21 mouse cellular contexts compared by ENCODE assay signal in the genomic region with DNA sequence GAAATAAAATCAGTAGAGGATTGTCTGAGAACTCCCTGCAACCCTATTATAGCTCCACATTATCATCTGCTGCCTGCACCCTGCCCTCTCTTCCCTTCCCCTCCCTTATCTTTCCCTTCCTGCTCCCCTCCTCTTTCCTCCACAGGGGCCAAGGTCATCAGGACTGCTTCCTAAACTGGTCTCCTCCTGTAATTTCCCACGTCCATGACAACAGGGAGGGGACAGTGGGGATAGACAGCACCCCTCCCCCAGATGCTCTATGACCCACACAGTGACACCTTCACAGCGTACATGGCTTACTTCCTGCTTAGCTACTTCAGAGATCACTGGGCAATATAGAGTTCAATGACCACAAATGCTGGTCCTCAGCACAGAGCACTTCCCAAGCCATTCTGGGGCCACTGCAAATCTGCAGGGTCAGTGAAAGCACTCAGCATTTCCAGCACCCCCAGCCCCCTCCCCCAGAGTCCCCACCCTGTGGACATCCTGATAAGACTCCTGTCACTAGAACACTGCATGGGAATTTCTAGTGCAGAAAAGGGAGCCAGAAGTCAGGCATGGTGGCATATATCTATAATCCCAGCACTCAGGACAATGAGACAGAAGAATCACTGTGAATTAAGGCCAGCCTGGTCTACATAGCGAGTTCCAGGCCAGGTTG. TPM values are rescaled to one million over a fixed set of nuclear protein-coding genes. Genes with fewer than 3 reads are reported as not detected.
DNase-seq lines count a peak whose midpoint lies in the region; ATAC-seq lines count a peak whose summit lies in the region.
"Had no signal": no experiment of that assay in that cellular context is flagged by ENCODE, and none has a peak within 500 bp of the region (broad histone marks: within the 10 kb centered on the region; RNA-seq: fewer than 3 reads in every experiment).

No protein-coding gene starts in this region.

- H3K27ac ChIP-seq in heart, embryonic 13.5 days (replicated peaks): peak overlapping the region; percentile 65
- H3K27ac ChIP-seq in liver, embryonic 13.5 days: no peak overlapping the region
- H3K27ac ChIP-seq: forebrain, embryonic 10.5 days; hindbrain, embryonic 13.5 days had no signal

- no peak overlapping the region for H3K4me3 ChIP-seq in heart, embryonic 13.5 days
- H3K4me3 ChIP-seq in megakaryocyte, embryonic 14.5 days (replicated peaks): peak overlapping the region; percentile 64
- H3K4me3 ChIP-seq in liver, embryonic 13.5 days (replicated peaks): no peak overlapping the region
- H3K4me3 ChIP-seq: forebrain, embryonic 10.5 days; hindbrain, embryonic 13.5 days had no signal

- H3K36me3 ChIP-seq in heart, embryonic 13.5 days: no peaks in the 10 kb centered on the region
- H3K36me3 ChIP-seq in megakaryocyte, embryonic 14.5 days (replicated peaks; ENCODE audit: low read length): no peaks in the 10 kb centered on the region
- H3K36me3 ChIP-seq in liver, embryonic 13.5 days: no peaks in the 10 kb centered on the region
- H3K36me3 ChIP-seq: forebrain, embryonic 10.5 days; hindbrain, embryonic 13.5 days had no signal

- ATAC-seq in heart, embryonic 13.5 days (ENCODE audit: extremely low read depth, insufficient number of reproducible peaks, low FRiP score, low TSS enrichment): 0 out of 2 replicates have a peak, but pooled peaks have one; percentile 42
- ATAC-seq in megakaryocyte, adult 5-6 weeks (ENCODE audit: poor library complexity, severe bottlenecking): no peak
- peak; percentile 73 for ATAC-seq in liver, embryonic 13.5 days (ENCODE audit: low read depth)

- intact Hi-C loops in heart, postnatal 25 days (cut with DNase I): no loop called here

- no peak for DNase-seq in heart, postnatal 25 days (ENCODE audit: low spot score)
- DNase-seq in liver, embryonic 13.5 days: no peak
- peak; percentile 32 for DNase-seq in yolk sac, embryonic 10.5 days (ENCODE audit: low spot score)
- no peak for DNase-seq in spleen, postnatal 4 days (ENCODE audit: low spot score in 2 of 2)
- DNase-seq in thymus, adult 18-20 months: no peak
- DNase-seq: cerebellum, adult 11-12 months; gastrocnemius, postnatal 25 days; kidney, adult 8-10 months; layer of hippocampus, adult 9-11 months; lung, adult 2 months; lung, postnatal 4 days; midbrain, embryonic 14.5 days; thymus, postnatal 14 days had no signal

- WGBS in heart, embryonic 13.5 days: 32% methylated on average over 3 of the region's 3 CpGs
- 28% methylated on average over 3 of the region's 3 CpGs for WGBS in liver, embryonic 13.5 days (ENCODE audit: insufficient replicate concordance)

- H3K27me3 ChIP-seq in heart, embryonic 13.5 days (replicated peaks): peaks cover 12% of the 10 kb centered on the region; the same call in 1 of the 2 replicates
- H3K27me3 ChIP-seq in megakaryocyte, embryonic 14.5 days (replicated peaks): peaks cover 38% of the 10 kb centered on the region
- H3K27me3 ChIP-seq in liver, embryonic 13.5 days: peaks cover 6% of the 10 kb centered on the region

- peaks cover 12% of the 10 kb centered on the region; the same call in 1 of the 2 replicates for H3K4me1 ChIP-seq in heart, embryonic 13.5 days
- peaks cover 34% of the 10 kb centered on the region for H3K4me1 ChIP-seq in megakaryocyte, embryonic 14.5 days
- H3K4me1 ChIP-seq in liver, embryonic 13.5 days (replicated peaks): peaks cover 14% of the 10 kb centered on the region
- H3K4me1 ChIP-seq: forebrain, embryonic 10.5 days; hindbrain, embryonic 13.5 days had no signal

- no peak overlapping the region for H3K4me2 ChIP-seq in heart, embryonic 13.5 days
- no peak overlapping the region for H3K4me2 ChIP-seq in liver, embryonic 13.5 days
- H3K4me2 ChIP-seq: hindbrain, embryonic 13.5 days had no signal

- no peak overlapping the region for H3K9ac ChIP-seq in heart, embryonic 13.5 days
- H3K9ac ChIP-seq in liver, embryonic 13.5 days: 0 out of 2 replicates have a peak overlapping the region, but pooled peaks have one; percentile 9
- H3K9ac ChIP-seq: hindbrain, embryonic 13.5 days had no signal

- H3K9me3 ChIP-seq in heart, embryonic 13.5 days: no peaks in the 10 kb centered on the region
- H3K9me3 ChIP-seq in megakaryocyte, embryonic 14.5 days: no peaks in the 10 kb centered on the region
- no peaks in the 10 kb centered on the region for H3K9me3 ChIP-seq in liver, embryonic 13.5 days (replicated peaks)
- H3K9me3 ChIP-seq: forebrain, embryonic 10.5 days; hindbrain, embryonic 13.5 days had no signal

RNA-seq across cellular contexts. Expression of gene Ttc4, which starts 10.0 kb away (rescaled TPM):
- 51.2 and 63.5 TPM in 2 replicates for polyA plus RNA-seq in heart, embryonic 13.5 days (2015; fragmentation: Nextera tagmentation; extraction: Ambion mirVana)
- total RNA-seq in heart, postnatal 25 days (2021): 10 to 100 TPM; 17.0 to 17.3 TPM
- 4.3 and 5.9 TPM in 2 replicates for polyA plus RNA-seq in megakaryocyte, embryonic 14.5 days (2012; ENCODE audit: insufficient read depth, low replicate concordance)
- total RNA-seq in megakaryocyte, adult 5-6 weeks (2015): 18.2 and 24.0 TPM in 2 replicates
- 21.9 and 24.3 TPM in 2 replicates for total RNA-seq in megakaryocyte, adult 5-6 weeks (2017)
- 37.3 and 42.1 TPM in 2 replicates for polyA plus RNA-seq in liver, embryonic 13.5 days (2015; fragmentation: Nextera tagmentation; extraction: Ambion mirVana)

RNA-seq across cellular contexts. Expression of gene Pars2, which starts 37.9 kb away (rescaled TPM):
- polyA plus RNA-seq in heart, embryonic 13.5 days (2015; fragmentation: Nextera tagmentation; extraction: Ambion mirVana): 10.4 and 13.0 TPM in 2 replicates
- 1 to 10 TPM; 4.2 to 5.6 TPM for total RNA-seq in heart, postnatal 25 days (2021)
- 2.3 TPM in 1 of 2 replicates, not detected in the other for polyA plus RNA-seq in megakaryocyte, embryonic 14.5 days (2012; ENCODE audit: insufficient read depth, low replicate concordance)
- 3.6 and 4.1 TPM in 2 replicates for total RNA-seq in megakaryocyte, adult 5-6 weeks (2015)
- 3.6 and 5.3 TPM in 2 replicates for total RNA-seq in megakaryocyte, adult 5-6 weeks (2017)
- 5.4 and 6.7 TPM in 2 replicates for polyA plus RNA-seq in liver, embryonic 13.5 days (2015; fragmentation: Nextera tagmentation; extraction: Ambion mirVana)

RNA-seq across cellular contexts. Expression of gene Mroh7, which starts 42.0 kb away (rescaled TPM):
- 0.43 and 0.49 TPM in 2 replicates for polyA plus RNA-seq in heart, embryonic 13.5 days (2015; fragmentation: Nextera tagmentation; extraction: Ambion mirVana)
- total RNA-seq in heart, postnatal 25 days (2021): under 1 TPM; 0.08 to 0.22 TPM
- not detected in 2 replicates for polyA plus RNA-seq in megakaryocyte, embryonic 14.5 days (2012; ENCODE audit: insufficient read depth, low replicate concordance)
- total RNA-seq in megakaryocyte, adult 5-6 weeks (2015): 0.13 TPM in 1 of 2 replicates, not detected in the other
- not detected in 2 replicates for total RNA-seq in megakaryocyte, adult 5-6 weeks (2017)
- polyA plus RNA-seq in liver, embryonic 13.5 days (2015; fragmentation: Nextera tagmentation; extraction: Ambion mirVana): 0.06 and 0.15 TPM in 2 replicates
- polyA plus RNA-seq: C2C12 had no signal

RNA-seq across cellular contexts. Expression of gene Fam151a, which starts 44.9 kb away (rescaled TPM):
- polyA plus RNA-seq in heart, embryonic 13.5 days (2015; fragmentation: Nextera tagmentation; extraction: Ambion mirVana): 0.12 and 0.19 TPM in 2 replicates
- total RNA-seq in heart, postnatal 25 days (2021): under 1 TPM; 0.39 to 0.64 TPM
- polyA plus RNA-seq in megakaryocyte, embryonic 14.5 days (2012; ENCODE audit: insufficient read depth, low replicate concordance): not detected in 2 replicates
- not detected in 2 replicates for total RNA-seq in megakaryocyte, adult 5-6 weeks (2015)
- total RNA-seq in megakaryocyte, adult 5-6 weeks (2017): 0.37 TPM in 1 of 2 replicates, not detected in the other
- 0.09 TPM in 1 of 2 replicates, not detected in the other for polyA plus RNA-seq in liver, embryonic 13.5 days (2015; fragmentation: Nextera tagmentation; extraction: Ambion mirVana)
- total RNA-seq: gastrocnemius, postnatal 25 days; left cerebral cortex, postnatal 25 days had no signal
- polyA plus RNA-seq: C2C12; frontal cortex, adult 2 months; hindbrain, embryonic 13.5 days; midbrain, embryonic 14.5 days had no signal
